Mouse (Mus musculus) urinary bladder, postnatal 4 days (tissue): ENCODE data around the gene Gm20388.

Experiments
- DNase-seq, 2 experiments: peaks; one replicate each; pipeline ENCODE4 v3.0.0; 2021 to 2022; ENCODE audit warnings: low spot score in 2 of 2

The Gm20388 gene

DNA sequence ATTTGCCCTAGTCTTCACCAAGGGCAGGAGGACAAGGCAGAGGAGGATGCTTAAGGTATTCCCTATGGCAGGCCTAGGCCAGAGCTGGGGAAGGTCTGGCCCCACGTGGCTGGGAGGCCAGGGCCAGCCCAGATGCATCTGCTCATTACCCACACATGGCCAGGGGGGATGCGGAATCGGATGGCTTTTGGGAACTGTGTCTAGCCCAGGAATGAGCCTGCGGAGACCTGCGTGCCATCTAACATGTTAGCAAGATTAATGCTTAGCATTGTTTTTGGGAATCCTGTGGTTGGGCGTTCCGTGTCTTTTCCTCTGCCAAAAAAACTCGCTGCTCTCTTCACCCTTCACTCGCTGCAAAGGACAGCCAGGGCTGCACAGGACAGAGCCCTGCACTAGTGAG, 1147.4 kb downstream of the Gm20388 start:
- DNase-seq, result no peak

DNA sequence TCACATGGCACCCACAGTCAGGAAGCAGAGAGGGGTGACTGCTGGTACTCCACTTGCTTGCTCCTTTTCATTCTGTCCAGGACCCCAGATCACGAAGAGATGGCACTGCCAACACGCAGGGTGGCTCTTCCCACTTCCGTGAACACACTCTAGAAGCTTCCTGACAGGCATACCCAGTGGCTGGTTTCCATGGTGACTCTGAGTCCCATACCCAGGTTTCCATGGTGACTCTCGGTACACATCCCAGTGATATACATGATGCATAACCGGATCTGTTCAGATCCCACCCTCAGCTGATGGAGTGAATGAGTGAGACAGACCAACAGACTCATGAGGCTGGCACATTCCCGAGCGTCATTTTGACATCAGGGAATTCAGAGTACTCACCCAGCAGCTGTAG, 1148.5 kb downstream of the Gm20388 start:
- no peak for DNase-seq

DNA sequence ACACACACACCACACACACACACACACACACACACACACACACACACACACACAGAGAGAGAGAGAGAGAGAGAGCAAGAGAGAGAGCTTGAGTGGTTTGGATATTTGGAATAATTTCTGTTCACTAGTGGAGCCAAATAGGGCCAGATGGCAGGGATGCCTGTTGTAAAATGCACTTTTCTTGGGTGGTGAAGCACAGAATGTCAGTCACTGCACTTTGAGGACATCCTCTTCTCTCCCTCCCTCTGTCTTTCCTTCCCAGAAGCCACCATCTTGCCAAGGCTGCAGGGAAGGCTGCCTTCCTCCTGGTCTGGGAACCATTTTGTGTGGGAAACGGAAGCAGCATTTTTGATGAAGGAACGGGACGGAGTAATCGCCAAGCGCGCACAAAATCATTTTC, 1151.9 kb downstream of the Gm20388 start:
- DNase-seq, result no peak

DNA sequence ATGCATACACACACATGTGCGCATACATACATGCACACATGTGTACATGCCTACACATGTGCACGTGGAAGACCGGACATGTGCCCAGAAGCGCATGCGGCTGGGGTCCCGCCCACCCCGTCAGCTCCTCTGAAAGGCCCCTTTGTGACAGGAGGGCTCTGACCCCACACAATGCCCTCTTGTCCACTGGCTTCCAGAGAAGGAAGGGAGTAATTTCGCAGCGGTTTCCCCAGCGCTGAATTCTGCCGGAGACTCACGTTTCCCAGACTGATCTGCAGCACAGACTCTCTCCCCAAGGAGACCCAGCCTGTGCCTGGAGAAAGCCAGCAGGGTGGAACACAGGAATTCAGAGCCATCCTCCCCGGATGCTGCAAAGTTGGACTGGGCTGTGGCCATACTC, 1153.0 kb downstream of the Gm20388 start:
- no peak for DNase-seq

DNA sequence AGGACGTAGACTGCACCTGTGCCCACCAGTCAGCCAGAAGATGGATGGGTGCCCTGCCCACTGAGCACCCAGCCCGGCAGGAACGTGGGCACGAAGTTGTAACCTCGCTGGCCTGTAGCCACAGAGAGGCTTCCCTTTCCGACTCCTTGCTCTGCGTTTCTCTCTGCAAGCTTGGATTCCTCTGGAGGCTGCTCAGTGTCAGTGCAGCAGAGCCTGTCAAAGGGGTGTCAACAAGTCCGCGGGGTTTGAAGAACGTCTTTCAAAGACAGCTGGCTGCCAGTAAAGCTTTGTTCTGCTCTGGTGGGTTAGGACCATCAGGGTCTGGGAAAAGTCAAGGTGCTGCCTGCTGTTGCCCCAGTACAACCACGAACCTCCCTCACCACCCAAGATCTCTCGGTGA, 1160.8 kb downstream of the Gm20388 start:
- no peak for DNase-seq

DNA sequence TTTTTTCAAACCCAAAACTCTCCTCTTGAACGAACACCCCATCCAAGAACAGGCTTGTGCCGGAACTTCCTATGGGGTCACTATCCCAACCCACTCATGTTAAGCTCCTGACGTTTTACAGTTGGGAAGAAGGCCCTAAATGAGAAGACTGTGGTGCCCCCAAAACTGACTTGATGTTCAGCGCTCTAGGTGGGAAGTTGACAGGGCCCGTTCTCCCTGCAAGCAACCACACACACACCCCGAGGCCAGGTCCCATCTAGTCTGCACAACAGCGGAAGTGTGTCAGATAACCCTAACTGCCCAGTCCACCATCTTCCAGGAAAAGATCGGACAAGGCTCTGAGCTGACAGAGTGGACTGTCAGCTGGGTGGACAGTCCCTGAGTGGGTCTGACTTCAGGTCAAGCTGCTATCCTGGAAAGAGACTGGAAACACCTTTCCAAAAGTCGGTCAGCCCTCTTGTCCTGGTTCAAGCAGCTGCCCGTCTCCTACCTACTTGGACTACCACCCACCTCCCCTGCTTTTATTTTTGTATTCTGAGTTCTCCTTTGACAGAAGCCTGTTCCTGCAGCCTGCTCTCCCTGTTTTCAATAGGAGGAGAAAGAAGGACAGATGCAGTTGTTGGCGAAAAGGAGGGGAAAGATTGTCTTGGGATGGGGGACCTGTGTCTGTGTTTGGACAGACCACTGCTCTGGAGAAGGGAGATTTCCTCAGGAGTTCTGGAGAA, 1161.9 kb downstream of the Gm20388 start:
- no peak for DNase-seq

DNA sequence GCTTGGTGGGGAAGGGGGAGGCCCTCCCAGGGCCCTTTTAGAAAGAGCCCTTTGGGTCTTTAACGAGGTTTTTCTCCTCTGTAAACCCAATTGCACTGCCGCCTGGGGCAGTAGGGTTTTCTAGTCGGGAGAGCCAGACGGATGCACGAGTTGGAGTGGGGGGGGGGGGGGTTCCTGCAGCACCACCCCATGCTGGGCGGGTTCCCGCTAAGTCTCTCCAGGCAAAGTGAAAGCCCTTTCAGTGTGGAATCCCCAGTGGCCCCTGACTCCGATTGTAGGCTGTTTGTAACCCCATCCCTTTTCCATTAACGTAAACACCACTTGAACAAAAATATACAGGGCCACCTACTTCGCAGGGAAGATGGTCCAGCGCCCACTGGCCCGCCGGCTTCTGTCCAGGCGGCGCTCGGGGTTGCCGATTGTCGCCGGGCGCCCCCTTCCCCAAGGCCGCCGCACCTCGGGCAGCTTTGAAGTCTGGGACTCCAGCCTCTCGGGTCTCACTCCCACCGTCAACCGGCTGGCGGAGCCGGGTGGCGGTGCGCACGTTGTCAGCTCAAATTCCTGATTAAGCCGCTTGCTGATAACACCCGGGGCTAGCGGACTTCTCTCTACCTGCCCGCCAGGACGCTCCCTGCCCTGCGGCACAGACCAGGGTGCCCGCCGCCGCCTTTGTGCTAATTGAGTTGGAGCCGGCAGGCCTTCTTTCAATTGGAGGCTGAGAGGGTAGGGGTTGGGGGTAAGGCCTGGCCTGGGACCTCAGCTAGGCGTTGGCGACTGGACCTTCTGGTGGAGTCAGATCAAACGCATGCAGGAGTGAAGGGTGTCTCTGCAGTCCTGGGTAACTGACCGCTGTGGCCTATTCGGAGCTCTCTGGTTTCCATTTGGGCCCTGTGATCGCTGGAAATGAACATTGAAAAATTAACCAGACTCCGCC, 1162.8 kb downstream of the Gm20388 start:
- DNase-seq, result no peak

DNA sequence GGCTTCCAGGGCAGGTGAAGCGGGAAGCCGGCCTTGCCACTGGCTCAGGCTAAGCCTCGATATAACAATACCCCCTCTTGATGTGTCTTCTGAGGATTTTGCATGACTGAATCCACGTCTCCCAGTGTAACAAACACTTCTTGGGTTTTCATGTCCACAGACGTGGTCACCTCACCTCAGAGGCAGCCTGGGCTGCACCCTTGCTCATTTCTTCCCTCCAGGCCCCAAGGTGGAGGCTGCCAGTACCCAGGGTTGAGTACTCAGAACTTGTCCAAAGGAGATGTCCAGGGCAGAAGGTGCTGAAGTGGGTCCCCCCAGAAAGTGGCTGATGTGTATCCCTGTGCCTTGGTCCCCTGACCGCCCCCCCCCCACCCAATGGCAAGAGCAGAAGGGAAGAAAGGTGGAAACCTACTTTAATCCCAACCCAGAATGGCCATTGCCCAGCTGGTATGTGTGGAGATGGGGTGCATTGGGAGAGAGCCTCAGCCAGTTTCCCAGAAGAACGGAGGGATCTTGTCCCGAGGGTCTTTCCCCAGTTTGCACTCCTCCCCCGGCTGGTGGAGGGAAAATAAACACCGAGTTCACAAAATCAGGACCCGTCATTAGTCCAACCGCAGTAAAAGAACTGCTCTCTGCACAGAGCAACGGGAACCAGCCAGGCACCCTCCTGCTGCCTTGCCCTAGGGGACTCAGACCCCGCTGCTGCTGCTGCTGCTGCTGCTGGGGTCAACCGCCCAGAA, 1163.6 kb downstream of the Gm20388 start:
- no peak for DNase-seq

DNA sequence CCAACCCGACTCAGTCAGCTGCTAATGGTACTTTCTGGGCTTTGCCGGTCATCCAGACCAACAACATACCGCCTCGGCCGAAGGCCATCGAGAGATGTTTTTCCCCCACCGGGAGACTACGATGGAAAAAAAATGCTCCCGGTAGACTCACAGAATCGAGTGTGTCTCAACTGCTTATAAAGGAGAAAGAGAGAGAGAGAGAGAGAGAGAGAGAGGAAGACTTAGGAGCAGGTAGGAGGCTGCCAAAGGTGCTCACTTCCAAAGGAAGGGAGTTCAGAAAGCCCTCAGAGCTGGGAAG, 1164.2 kb downstream of the Gm20388 start:
- no peak for DNase-seq

DNA sequence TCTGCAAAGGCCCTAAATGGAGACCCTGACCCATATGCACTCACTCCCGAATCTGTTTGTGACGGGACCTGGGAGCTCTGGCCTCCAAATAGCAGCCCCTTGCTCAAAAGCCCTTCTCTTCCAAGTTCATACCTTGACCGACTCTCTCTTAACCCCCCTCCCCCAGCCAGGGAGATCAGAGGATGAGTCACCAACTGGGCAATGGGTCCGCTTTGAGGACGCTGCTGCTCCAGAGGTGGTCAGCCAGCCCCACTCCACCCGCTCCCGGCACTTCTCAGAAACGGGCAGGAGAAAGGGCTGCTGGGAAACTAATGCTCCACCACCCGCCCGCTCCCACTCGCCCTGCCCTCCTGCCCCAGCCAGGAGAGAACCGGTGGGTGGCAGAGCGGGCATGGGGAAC, 1165.3 kb downstream of the Gm20388 start:
- DNase-seq, result no peak

DNA sequence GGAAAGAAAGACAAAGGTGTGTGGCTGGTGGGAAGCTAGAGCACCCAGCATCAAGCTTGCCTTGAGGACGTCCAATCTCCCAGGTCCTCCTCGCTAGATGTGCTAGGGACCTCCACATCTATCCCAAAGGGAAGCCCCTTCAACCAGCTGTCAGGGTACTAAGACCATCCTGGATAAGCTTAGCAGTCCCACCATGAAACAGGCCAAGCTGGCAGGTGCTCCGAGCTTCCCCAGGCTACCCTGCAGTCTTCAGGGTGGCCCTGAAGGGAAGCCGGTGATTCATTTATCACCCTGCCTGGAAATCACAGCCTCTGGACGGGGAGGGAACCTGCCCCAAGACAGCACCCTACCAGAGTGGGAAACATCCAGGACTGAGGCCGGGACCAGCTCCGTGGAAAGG, 1165.9 kb downstream of the Gm20388 start:
- DNase-seq, result no peak

DNA sequence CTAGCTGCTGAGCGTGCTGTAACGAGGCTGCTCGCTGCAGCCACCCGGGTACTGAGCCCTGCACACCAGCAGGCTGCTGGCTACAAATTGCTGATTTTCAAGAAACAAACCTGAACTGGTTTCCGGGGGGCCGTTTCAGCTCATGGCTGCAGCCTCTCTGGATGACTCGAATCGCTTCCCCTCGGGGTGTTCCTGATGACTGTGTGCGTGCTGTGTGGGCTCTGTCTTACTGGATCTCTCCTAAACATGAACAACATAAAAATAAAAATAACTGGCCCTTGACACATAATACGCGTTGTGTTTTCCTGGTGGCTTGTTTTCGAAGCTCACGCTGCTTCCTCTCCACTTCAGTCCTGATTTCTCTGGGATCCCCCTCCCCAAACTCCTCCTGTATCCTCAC, 1168.1 kb downstream of the Gm20388 start:
- no peak for DNase-seq

DNA sequence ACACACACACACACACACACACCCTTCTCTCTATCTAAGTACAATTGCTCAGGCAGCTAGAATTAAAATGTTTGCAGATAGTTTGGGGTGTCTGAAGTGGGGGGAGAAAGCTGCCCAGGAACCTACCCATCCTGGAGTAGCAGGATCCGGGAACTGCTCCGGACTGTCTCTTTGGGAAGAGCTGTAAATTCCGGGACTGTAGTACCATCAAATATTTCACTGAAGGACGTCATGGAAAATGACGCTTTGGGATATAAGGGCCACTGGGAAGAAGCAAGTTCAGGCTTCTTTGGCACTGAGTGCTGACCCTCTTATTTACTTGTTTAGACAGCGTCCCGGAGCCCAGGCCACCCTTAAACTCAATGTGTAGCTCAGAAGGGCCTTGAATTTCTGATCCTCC, 1168.6 kb downstream of the Gm20388 start:
- no peak for DNase-seq

DNA sequence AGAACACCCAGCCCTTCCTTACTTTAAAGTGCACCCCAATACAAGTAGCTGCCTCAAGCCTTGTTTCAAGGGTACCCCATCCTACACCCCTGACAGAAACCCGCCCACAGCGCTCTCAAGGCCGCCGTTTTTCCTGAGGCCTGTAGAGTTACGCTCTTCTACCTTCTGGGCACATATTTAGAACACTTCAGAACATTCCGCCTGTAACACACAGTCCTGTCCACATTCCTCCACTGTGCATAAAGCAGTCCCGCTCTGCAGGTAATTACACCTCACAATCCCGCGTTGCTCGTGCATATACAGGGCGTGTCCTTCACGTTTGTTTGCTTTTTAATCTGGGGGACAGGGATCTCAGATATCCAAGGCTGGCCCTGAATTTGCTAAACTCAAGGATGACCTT, 1169.3 kb downstream of the Gm20388 start:
- no peak for DNase-seq

DNA sequence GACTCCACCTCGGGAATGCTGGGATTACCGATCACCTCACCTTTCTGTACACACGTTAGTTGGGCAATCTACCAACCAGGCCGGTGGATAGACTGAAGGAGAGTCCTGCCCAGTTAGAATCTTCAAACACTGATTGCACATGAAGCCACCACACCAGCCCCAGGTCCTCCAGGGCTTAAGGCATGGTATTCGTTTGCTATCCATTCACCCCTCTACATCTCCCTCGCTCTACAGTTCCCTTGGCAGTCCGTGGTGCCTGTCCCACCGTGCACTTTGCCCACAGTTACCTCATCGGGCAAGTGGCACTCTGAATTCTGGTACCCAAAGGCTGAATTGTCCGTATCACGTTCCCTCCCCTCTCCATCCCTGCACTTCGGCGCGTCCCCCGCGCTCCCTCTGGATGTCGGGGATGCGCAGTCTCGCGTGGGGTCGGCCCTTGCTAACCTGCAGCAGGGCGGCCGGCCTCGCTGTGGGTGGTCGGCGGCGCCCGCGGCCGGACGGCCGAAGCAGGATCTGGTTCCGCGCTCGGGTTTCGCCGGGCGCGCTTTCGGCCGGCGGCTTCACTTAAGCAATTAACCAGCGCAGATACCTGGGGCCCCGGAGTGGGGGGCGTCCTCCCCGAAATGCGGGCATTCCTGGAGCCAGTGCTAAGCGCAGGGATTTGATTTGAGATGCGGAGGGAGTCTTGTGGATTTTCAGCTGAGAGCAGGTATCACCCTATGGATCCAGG, 1169.9 kb downstream of the Gm20388 start:
- DNase-seq, result no peak

DNA sequence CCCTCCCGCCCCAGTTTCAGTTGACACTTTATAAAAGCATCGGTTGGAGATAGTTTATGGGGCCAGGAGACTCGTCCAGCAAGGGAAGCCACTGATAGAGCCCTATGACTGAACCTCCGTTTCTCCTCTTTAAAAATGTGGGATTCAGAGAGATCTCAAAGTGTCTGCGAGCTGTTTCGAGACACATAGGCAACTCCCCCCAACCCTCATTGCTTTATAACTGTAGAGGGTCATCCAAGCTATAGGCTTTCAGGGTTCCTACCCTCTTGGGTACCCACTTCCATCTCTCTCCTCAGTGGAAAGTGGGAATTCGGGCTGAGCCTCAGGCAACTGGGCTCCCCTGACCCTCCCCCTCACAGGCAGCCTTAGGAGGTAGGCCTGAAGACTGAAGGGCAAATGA, 1170.8 kb downstream of the Gm20388 start:
- no peak for DNase-seq

DNA sequence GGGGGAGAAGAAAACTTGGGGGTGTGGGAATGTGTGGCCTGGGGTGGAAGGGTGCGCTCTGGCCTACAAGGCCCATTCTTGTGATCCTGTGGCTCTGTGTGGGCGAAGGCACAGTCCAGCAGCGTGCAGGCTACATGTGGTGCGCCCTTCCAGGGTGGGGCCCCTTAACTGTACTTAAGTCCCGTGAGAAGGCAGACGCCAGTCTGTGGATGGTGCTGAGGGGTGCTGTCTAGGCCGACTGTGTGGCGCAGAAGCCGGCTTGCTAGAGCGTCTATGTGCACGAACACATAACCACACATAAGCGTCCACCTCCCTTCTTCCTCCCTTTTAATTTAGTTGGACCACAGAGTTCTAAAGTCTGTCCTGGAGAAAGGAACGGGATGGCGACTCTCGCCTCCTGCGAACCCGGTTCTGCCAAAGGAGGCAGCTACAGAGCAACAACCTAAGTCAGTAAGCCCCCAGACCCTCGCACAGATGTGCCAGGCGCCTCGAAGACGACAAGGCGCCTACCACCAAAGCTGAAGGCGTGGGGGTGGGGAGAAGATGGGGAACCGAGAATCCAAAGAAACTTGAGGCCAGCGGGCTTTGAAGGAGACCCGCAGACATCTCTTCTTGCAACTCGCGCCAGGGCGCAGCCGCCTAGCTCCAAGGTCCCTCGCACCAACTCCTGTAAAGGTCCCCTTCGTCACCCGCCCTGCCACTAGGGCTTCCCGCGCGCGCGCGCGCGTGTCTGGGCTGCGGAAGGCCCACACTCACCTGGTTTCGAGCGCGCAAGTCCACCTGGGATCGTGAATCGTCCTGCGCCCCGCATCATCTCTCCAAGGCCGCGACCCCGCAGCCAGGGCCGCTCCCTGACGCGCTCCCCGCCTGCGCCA, 1171.8 kb downstream of the Gm20388 start:
- no peak for DNase-seq

DNA sequence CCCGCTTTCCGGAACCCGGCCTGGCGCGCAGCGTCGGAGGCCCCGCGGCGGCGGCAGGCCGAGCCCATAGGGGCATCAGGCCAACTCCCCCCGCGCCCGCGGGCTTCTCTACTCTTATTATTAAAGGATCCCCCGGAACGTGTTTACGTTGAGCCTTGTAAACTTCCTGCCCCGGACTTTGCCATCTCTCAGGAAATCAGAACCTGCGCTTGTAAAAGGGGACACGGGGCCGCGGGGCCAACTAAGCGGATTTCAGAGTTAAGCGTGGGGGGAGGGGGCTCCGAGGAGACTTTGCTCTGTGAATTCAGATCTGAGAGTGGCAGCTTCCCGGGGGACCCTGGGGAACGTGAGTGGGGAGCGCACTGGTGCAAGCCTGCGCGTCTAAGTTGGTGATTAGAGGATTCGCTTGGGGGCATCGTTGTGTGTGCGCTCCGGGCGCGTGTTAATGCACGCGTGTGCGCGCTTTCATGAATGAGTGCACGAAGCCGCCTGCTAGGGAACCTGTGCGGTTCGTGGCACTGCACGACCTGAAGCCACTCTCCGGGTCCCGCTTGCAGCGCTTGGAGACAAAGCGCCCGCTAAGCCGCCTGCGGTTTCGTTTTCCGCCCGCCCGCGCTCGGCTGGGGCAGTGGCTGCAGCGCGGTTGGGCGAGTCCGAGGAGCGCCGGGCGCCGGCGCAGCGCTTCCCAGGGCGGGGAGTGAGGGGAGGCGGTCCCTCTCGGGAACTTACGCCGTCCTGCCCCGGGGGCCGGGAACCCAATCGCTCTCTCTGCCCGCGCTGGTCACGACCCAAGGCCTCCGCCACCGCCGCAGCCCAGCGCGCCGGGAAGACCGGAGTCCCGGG, 1172.7 kb downstream of the Gm20388 start:
- DNase-seq, result peak; percentile 80 to 82

DNA sequence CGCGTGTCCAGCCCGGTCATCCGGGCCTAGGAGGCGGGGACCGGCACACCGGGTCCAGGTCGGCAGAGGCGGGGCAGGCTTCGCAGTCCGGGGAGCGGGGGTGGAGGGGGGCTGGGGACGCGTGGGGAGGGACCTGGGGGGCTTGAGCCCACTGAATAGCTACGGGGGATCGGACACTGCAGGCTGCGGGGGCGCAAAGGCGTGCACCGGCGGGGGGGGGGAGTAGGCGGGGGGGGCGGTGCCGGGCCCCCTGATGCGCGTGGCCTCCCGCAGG, 1173.2 kb downstream of the Gm20388 start:
- no peak for DNase-seq

DNA sequence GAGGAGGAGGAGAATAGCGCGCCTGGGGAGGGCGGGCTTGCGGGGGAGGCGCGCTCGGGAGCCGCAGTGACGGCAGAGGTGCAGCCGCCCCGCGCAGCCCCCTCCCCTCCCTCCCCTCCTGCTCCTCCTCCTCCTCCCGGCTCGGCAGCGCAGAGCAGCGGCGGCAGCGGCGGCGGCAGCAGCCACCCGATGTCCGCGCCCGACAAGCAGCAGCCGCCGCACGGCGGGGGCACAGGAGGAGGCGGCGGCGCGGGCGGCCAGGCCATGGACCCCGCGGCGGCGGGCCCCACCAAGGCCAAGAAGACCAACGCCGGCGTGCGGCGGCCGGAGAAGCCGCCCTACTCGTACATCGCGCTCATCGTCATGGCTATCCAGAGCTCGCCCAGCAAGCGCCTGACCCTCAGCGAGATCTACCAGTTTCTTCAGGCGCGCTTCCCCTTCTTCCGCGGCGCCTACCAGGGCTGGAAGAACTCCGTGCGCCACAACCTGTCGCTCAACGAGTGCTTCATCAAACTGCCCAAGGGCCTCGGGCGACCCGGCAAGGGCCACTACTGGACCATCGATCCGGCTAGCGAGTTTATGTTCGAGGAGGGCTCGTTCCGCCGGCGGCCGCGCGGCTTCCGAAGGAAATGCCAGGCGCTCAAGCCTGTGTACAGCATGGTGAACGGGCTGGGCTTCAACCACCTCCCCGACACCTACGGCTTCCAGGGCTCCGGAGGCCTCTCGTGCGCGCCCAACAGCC, 1173.7 kb downstream of the Gm20388 start, which contains the start of gene Foxf1:
Gene Foxf1 (plus strand): TSS at position 177 of the 742 bp plus-strand sequence.
- DNase-seq, result peak in 1 of 2 experiments; percentile 67
